Mouse (Mus musculus) gastrocnemius, postnatal 4 days (tissue): ENCODE data around the gene Gm6408. TPM values are rescaled to one million over a fixed set of nuclear protein-coding genes. Genes with fewer than 3 reads are reported as not detected.

Experiments used
- total RNA-seq, 2 experiments: library from RNA; stranded (reverse); gene quantifications; 2 replicates each; pipeline ENCODE4 v1.2.3; 2021

The Gm6408 gene
- total RNA-seq, 2 experiments from 2014 or later, result not detected

Other genes starting within 250 kb of the Gm6408 start
- gene Wasf3, start 97.0 kb upstream of the Gm6408 start, total RNA-seq, result 1 to 10 TPM; 1.7 to 2.0 TPM
- gene Gm6370, start 9.4 kb downstream of the Gm6408 start, total RNA-seq, result not detected
- not detected for gene 4930449I24Rik, start 20.4 kb downstream of the Gm6408 start, total RNA-seq
- not detected for gene Gm3402, start 32.2 kb downstream of the Gm6408 start, total RNA-seq
- gene Gm3404, start 43.8 kb downstream of the Gm6408 start, total RNA-seq, result not detected
- not detected for gene Gm3409, start 55.7 kb downstream of the Gm6408 start, total RNA-seq
- not detected for gene Gm3415, start 74.2 kb downstream of the Gm6408 start, total RNA-seq
- not detected for gene Gpr12, start 103.3 kb downstream of the Gm6408 start, total RNA-seq